Mouse (Mus musculus) E14TG2a.4 (cell line): ENCODE measurements at regions not wholly inside any gene's neighbourhood (a gene's known extent, or its start where the extent isn't known, plus 50 kb on each side); places are given as distances from the start of the nearest gene placed in this dataset.

ENCODE experiments used
- CTCF ChIP-seq: conservative IDR thresholded peaks from 2 replicates; pipeline ENCODE4 v1.5.1; 2014; ENCODE audit warnings: low read length
- POU5F1 ChIP-seq: IDR thresholded peaks from 2 replicates; pipeline ENCODE4 v1.6.1; 2014; ENCODE audit warnings: low read length, borderline replicate concordance

DNA sequence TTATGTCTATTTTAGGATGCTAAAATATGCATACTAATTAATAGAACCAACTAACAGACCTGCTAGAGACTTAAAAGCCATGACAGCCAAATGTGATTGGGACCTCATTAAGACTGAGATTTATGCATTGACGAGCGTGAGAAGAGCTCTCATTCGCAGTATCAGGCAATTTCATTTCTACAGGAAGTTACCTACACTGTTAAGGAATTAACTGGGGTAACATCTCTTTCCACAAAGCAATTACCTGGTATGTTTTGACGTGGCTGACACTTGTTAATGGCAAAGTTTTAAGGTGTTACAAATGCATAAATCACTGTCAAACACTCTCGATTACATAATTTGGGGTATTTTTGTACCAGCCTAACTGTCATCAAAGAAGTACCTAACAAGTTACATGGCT is 324.7 kb upstream of the Gpc5 start:
- TF ChIP-seq CTCF, result no peak
- TF ChIP-seq POU5F1, result no peak
